Mouse (Mus musculus) heart, postnatal 4 days (tissue): ENCODE results near the gene LTO1. TPM values are rescaled to one million over a fixed set of nuclear protein-coding genes. Genes with fewer than 3 reads are reported as not detected.

Experiments used
- DNase-seq: peaks from one replicate; pipeline ENCODE4 v3.0.0; 2021
- total RNA-seq, 2 experiments: library from RNA; stranded (reverse); gene quantifications; 2 replicates each; pipeline ENCODE4 v1.2.3; 2021

The LTO1 gene
- total RNA-seq, 2 experiments from 2014 or later, result 13.8 to 14.8 TPM

DNA sequence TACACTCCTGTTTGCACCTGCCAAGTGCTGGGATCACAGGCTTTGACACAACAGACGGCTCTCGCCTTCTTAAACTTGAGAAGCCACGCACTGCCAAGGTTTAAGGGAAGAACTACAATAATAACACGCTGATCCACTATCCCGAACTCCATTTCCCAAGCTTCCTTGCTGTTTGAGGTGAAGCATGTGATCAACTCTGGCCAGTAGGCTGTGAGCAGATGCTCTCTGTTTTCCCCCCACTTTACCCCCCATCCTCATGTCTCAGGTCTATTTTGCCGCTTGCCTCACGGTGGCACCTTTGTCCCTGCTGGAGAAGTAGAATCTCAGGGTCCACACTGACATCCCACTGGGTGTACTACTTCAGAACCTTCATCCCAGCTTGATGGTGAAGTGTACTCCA, 6.2 kb upstream of the LTO1 start:
- no peak for DNase-seq

DNA sequence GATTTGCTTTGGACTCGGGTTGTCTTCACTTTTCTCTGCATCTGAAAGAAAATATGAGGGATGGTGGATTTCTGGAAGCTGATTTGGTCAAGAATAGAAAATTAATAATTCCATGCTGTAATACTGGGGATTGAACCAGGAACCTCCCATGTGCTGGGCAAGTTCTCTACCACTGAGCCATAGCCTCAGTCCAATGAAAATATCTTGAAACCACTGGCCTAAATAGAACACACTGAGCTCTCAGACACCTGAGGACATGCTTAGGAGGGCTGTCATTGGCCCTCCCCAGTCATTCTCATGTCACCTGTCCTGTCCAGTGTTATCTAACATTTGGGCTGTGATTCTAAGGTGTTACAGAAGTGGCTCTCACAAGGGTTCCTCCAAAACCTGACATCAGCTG, 3.8 kb upstream of the LTO1 start:
- no peak for DNase-seq

DNA sequence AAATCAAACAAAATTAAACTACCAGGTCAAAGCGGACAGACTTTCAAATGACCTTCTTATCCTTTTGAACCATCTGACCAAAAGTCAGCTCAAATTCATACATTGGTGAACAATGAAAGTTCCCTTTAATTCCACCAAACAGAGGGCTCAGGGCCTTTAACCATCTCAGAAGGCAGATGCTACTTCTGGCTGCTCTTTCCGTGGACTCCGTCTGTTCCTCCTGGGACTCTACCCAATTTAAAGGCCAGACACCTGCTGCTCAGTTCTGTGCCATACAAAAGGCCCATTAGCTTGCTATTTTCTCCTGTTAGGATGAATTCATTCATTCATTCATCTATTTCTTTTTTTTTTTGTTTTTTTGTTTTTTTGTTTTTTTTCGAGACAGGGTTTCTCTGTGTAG, 2.0 kb upstream of the LTO1 start:
- no peak for DNase-seq

DNA sequence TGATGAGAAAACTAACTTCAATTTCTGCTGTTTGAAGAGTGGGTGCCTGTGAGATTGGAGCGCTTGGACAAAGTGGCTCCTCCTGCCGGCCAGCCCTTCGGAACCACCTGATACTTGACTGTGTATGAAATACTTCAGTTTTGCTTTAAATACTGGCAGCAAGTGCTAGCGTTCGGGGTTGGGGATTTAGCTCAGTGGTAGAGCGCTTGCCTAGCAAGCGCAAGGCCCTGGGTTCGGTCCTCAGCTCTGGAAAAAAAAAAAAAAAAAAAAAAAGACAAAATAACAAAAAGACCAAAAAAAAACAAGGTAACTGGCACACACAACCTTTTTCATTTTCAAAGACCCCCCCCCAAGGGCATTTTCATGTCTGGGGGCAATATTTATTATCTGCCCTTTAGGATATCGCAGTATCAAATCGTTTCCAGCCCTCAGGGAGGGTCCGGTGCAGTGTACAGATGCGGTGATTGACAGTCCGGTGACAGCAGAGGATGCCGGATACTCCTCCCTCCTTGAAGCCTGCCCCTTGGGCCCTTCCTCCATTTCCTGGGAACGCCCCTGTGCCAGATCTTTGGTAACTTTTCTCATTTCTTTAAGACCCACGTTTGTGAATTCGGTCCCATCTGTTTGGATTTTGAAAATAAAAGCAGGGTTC, 478 bp upstream of the LTO1 start:
- peak; percentile 40 for DNase-seq

DNA sequence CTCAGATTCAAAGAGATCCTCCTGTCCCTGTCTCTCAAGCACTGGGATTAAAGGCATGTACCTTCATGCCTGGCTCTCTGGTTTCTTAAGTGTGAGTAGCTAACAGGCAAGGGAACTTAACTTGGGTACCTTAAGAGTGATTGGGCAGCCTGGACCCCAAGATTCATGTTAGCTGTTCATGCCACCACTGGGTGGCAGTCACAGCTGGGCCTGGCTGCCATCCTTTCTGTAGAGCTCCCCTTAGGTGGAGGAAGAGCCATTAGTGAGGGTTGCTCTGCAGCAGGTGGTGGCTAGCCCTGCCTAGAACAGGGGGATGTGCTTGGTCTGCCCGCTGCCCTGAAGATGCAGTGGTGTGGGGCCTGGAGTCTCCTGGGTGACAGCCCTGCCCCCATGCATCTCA, 3.9 kb downstream of the LTO1 start:
- DNase-seq, result no peak

DNA sequence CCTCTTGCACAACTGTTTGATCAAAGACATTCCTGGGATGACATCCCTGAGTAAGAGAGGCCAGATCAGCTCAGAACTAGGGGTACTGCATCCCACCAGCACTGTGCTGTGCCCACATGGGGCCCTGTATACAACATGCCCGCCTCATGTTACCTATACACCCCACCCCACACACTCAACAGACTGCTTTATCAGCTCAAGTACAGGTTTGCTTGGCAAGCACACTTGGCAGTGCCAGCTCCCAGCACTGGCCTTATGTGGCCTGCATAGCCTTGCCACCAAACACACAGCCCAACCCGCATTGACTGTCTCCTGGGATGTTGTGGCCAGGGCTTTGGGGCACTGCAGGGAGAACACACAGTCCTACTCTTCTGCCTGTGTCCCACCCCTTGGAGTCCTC, 12.7 kb downstream of the LTO1 start:
- peak; percentile 48 for DNase-seq

DNA sequence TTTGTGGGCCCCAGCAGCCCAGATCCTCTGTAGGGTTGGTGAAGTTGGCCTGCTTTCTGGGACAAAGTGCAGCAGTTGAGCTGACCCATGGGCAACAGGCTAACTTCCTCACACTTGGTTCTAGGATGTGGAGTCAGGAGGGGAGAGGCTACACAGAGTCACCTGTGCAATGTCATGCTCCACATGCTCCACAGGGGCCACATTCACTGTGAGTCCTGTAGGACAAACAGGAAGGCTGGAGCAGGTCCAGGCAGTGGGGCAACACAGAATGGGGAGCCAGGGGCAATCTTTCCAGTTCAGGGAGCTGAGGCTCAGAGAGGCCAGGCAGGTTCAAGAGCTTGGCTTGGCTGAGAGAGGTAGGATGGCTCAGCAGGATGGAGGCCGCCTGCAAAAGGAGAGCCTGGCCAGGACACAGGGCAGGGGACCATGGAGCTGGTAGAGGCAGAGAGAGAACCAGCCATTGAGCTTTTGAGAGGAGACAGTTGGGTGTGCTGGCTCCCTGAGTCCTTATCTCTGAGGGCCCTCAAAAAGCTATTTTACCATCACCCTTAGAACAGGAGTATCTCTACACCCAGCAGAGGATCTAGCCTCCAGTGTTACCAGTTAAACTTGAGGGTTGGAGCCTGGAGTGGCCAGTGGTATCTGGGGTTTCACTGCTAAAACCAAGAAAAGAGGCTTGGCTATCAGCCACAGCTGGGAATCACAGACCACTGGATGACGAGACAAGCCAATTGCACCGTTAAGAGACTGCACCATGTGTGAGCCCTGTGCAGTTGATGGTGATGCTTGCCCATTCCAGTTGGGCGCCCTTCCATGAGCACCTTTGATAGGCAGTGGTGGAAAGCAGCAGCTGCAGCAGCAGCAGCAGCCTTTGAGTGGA, 13.3 kb downstream of the LTO1 start:
- DNase-seq, result no peak

DNA sequence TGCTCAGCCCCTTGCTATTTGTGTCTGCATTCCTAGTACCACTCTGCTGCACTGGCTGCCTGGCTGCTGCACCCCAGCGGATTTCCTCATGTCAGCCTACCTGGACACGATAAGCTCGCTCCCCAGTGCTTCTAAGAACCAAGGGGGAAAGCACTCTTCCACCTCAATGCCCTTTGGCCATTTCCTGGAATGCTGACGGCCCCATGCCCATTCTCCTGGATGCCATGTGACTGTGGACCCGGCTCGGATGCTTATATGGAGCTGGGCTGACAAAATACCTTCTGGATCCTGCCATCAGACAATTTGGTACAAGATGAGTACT, 13.9 kb downstream of the LTO1 start:
- DNase-seq, result no peak

DNA sequence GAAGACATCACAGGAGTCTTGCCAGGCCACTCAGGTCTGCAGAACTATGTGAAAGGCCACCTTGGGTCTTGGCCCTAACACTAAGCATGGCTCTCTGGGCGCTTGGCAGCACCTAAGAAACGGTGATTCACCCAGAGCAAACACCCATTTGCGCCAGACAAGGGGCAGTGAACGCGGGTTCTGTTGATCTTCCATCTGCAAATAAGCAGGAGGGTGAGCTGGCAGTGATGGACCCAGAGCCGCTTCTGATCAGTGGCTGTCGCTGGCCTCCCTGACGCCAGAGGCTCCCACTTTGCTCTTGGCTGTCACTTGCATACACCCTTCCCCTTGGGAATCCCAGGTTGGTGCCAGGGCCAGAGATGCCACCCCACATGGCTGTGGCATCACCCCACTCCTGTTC, 14.6 kb downstream of the LTO1 start:
- no peak for DNase-seq

DNA sequence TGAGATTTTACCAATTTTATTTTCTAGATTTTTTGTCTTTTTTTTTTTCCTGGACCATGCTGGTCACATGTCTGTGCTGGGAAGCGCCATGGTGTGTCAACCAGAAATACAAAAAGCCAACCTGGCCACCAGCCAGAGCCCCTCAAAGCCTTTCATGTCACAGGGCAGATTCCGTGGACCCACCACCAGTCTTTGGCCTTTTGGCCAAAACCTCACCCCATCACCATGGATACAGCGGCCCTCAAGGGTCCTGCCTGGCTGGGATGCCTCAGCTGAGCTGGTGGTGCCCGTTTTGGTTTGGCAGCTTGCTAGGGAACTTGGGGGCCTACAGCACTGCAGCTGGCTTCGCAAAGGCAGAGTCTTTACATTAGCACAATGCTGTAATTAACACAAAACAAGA, 15.0 kb downstream of the LTO1 start:
- no peak for DNase-seq

DNA sequence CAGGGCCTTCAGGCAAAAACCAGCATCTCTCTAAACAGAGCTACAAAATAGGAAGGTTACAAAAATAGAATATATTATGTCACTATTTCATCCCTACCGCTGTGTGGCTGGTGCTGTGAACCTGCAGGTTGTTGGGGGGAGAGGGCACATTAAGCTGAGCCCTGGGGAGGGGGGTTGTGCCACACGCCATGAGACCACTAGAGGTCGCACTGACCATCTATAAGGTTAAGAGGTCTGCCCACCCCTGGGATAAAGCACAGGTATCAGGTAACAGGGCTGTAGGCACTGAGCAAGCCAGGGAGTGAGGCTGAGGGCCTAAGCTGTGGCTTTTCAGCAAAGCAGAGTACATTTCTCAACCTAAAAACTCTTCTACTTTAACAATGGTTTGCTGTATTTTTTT, 16.9 kb downstream of the LTO1 start:
- peak; percentile 58 for DNase-seq

DNA sequence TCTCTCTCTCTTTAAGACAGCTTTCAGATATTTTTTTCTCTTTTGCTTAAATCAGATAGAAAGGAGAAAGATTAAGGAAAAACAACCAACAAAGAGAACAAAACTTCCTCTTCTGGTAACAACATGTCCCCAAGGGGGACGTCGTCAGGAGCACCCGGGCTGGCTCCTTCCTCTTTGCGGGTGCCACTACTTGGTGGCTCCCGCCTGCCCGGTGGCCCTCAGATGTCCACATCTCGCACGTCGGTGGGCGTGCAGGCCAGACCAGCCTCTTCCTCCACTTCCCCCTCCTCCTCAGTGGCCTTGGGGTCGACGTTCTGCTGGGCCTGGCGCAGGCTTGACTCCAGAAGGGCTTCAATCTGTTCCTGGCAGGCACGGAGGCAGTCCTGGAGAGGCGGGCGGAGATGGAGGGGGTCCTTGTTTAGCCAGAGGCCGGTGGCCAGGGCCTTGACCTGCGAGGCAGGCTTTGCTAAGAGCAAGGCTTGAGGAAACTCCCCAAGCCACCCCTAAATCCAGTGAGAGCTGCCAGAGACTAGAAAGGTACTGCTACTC, 17.6 kb downstream of the LTO1 start:
- DNase-seq, result no peak

DNA sequence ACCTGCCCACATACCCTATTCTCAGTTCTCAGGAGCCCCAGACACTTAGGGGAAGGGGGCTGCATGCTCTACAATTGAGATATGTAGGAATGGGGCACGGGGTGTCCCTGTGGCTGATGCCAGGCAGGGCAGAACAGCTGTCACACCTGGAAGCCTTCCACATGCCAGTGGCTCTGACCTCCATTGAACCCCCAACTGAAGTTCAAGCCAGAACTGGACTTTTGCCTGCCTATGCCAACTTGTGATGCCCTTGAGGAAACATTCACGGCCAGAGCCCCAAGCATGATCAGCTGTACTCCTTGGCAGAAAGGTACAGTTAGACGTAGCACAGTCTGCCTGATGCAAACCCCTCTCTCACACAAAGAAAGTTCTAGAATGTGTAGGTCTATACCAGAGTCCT, 18.4 kb downstream of the LTO1 start:
- DNase-seq, result peak; percentile 32

DNA sequence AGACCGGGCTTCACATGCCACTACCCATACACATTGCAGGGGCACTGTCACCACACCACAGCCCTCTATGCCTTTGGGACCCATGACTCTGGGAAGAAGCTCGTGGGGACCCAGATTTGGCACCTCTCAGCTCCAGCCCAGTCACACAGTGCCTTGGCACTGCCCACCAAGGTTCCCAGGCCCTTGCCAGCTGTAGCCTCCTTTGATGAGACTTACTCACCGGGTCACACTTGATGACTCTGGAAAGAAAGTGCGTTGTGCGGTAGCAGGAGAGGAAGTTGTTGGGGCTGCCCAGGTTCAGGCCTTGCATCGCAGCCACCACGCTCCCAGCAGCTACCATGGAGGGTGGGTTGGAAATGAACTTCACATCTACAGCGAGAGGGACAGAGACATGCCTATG, 18.9 kb downstream of the LTO1 start:
- DNase-seq, result no peak

DNA sequence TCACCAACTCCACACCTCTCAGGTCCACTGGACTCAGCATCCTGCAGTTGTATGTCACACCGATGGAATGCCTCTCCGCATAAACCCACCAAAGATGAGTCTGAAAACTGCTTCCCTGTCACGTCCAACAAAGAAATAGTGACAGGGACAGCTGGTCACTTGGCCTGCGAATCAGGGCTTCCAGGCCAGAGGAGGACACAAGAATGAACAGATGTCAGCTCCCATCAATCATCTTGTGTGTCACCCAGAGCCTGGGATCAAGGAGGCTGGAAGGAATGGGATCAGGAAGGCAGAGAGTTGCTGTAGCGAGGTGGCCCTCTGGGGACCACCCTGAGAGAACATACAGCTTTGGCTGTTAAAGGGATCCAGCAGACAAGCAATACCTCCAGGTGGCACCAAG, 20.0 kb downstream of the LTO1 start:
- DNase-seq, result no peak

DNA sequence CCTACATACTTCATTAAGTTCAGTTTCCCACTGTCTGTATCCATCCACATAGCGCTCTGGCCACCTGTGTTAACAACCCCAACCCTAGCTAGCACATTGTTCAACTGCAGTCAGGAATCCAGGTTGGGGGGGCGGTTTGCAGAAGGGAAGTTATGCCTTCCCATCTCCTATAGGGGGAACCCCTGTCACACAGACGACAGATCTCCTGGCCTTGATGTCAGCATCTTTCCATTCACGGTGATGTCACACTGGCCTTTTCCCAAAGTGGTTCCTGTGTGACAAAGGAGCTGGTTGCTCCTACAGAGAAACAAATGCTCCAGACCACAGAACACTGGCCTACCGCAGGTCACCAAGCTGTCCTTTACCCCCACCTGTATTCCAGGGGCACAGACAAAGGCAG, 20.7 kb downstream of the LTO1 start:
- peak; percentile 73 for DNase-seq

DNA sequence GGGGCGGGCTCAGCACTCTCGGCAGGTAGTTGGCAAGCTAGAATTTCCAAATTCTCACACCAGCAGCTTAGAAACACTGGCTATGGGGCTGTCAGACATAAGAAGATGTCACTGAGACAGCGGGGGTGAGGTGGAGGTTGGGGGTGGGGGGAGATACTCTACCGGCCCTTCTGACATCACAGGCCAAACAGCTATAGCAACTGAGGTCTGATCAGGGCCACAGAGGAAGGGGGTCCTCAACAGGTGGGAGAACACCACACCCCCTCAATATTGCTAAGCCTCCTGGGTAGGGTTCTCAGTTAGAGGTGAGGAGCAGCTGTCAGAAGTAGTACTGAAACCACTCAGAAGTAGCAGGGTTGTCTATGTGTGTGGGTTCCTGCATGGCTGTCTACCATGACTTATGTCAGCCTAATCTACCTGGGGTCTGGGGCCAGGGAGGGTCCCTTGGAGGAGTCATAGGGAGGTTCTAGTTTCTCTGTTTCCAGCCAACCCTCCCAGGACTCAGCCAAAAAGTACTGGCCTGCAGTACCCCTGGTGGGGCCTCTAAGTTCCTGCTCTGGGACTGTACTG, 21.5 kb downstream of the LTO1 start:
- no peak for DNase-seq

DNA sequence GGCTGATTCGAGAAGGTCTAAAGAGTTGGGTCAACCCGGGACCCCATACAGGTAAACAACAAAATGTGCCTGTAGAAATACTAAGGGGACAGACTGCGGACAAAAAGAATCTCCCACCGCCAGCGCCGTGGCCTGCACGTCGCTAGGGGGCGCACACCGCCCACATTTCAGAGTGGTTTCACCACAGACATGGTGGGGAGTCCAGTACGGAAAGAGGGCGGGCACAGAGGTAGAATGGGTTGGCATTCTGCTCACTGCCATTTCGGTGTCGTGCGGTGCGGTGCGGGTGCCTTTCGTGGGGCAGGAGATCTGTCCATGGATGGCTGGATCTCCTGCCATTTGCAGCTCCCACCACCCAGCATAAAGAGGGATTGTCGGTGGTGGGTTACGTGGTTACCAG, 22.6 kb downstream of the LTO1 start:
- peak; percentile 94 for DNase-seq

DNA sequence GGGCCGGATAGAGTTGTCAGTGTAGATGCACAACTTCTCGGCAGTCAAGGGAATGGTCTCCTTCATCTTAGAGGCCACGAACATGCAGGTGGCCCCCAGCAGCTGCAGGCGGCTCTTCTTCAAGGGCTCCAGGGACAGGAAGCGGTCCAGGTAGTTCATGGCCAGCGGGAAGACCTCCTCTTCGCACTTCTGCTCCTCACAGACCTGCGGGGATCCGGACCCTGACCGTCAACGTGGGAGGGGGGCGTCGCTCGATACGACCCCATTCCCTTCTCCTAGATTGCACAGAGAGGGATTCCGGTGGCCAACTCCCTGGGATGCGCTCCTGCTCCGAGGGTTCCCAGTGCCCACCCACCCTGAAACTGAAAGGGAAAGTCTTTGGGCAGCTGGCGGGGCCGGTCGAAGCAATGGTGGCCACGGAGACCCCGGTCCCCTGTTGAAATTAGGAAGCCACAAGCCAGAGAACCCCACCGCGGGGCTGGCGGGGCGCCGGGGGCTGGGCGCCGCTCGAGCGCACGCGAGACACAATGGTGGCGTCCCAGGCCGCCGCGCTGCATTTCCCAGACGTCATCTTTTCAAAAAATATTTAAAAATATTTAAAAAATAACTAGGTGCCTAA, 23.1 kb downstream of the LTO1 start:
- DNase-seq, result peak; percentile 32

DNA sequence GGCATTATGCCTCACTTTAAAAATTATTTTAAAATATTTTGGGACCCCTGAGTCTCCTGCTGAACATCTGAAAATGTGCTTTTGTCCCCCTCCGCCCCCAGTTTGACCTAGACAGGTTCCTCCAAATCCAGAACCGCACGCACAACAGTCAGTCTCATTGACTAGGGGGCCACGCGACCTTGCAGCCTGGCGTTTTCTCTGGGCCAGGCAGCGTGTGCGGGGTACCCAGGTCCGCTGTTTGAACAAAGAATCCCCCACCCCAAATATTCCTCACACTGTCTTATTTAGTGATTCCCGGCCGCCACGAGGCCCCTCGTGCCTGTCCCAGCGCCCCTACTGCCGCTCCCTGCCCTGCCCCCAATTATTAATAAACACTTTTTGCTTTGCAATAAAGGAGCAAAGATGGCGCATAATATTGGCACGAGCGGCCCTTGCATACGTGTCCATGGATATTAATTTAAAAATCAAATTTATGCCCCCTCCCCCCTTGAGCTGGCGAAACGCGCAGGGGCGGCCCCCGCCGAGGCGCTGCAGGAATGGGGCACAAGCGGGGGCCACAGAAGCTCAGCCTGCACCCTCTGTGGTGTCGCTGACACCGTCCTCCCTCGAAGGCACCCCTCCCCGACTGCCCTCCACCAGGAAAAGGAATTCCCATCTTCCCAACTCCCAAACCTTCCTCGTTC, 23.9 kb downstream of the LTO1 start:
- peak; percentile 18 for DNase-seq

DNA sequence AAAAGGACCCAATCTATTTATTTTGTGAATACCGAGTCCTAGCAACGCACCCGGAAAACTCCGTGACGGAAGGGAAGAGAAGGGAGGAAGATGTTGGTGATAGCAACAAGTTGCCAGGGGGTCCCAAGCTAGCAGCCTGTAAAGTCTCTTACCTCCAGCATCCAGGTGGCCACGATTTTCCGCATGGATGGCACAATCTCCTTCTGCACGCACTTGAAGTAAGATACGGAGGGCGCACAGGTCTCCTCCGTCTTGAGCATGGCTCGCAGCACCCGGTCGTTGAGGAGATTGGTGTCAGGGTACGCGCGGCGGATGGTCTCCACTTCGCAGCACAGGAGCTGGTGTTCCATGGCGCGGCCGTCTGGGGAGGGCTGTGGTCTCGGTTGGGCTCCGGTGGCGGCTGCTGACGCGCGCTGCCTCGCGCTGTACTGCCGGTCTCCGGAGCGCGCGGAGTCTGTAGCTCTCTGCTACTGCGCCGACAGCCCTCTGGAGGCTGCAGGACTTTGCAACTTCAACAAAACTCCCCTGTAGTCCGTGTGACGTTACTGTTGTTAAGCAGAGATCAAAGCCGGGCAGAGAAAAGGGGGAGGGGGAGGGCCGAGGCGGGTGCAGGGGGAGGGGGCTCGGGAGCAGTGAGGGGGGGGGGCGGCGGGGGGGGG, 24.6 kb downstream of the LTO1 start, which contains the start of gene Ccnd1:
Gene Ccnd1, minus strand, starts transcription at position 582 of the 659 bp plus-strand sequence.
- DNase-seq, result peak; percentile 79

DNA sequence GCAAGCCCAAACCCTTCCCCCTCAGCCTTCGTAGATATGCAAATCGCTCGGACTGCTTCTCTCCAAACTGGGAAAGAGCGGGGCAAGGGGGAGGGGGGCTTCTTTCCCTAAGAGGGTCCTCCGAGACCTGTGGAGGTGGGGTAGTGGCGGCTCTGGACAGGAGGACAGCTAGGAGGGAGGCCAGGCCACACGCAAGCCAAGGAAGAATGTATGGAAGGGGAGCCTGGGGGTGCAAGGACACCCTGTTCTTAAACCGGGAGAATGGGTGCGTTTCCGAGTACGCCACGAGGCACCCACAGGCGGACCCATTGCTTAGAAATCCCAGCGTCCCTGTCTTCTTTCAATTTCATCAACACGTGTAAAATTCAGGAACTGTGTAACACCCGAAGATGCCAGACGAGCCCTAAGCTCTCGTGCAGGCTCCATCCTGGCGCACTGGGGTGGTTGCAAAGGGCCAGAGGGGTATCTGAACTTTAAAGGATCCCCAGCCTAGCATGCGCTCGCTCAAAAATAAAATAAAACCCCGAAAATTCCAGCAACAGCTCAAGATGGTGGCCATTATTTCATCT, 25.2 kb downstream of the LTO1 start:
- peak; percentile 40 for DNase-seq
